Mouse (Mus musculus) lung, embryonic 16.5 days (tissue): ENCODE measurements at regions not wholly inside any gene's neighbourhood (a gene's known extent, or its start where the extent isn't known, plus 50 kb on each side); places are given as distances from the start of the nearest gene placed in this dataset.

Source experiments
- ATAC-seq: fragments of 200-750 bp; cut with Nextera tagmentation; 2 replicates; pipeline ENCODE4 v1.8.0; 2017; ENCODE audit warnings: low read depth, mild to moderate bottlenecking, moderate library complexity
- H3K27ac ChIP-seq: fragments of 300-500 bp; sonication (generic); 2 replicates; pipeline ENCODE4 v1.5.1; 2014; ENCODE audit warnings: mild to moderate bottlenecking, control low read depth, low read length
- H3K27me3 ChIP-seq: fragments of 300-500 bp; sonication (generic); 2 replicates; pipeline ENCODE4 v1.6.1; 2014; ENCODE audit warnings: low read depth, low read length, mixed read lengths; ENCODE audit not compliant: control insufficient read depth, insufficient read depth
- H3K36me3 ChIP-seq: fragments of 300-500 bp; sonication (generic); 2 replicates; pipeline ENCODE4 v1.6.1; 2014; ENCODE audit warnings: low read length; ENCODE audit not compliant: control insufficient read depth, insufficient read depth
- H3K4me1 ChIP-seq: fragments of 300-500 bp; sonication (generic); replicated peaks from 2 replicates; pipeline ENCODE4 v1.6.1; 2014; ENCODE audit warnings: low read length, mixed read lengths; ENCODE audit not compliant: control insufficient read depth, insufficient read depth
- H3K4me2 ChIP-seq: fragments of 300-500 bp; sonication (generic); 2 replicates; pipeline ENCODE4 v1.6.1; 2014; ENCODE audit warnings: low read depth, low read length, control low read depth
- H3K4me3 ChIP-seq: fragments of 300-500 bp; sonication (generic); 2 replicates; pipeline ENCODE4 v1.5.1; 2014; ENCODE audit warnings: mild to moderate bottlenecking, low read length, control low read depth
- H3K9ac ChIP-seq: fragments of 300-500 bp; sonication (generic); 2 replicates; pipeline ENCODE4 v1.6.1; 2014; ENCODE audit warnings: low read length, control low read depth
- H3K9me3 ChIP-seq: fragments of 300-500 bp; sonication (generic); 2 replicates; pipeline ENCODE4 v1.6.1; 2016; ENCODE audit warnings: low read length; ENCODE audit not compliant: control insufficient read depth
- WGBS: fragments of 180-500 bp; shearing (Covaris S2); extraction: QIAGEN DNeasy Blood & Tissue Kit; methylation state at CpG from one replicate; pipeline ENCODE4 v1.1.7; 2014; 5-methylcytosine and 5-hydroxymethylcytosine counted together

DNA sequence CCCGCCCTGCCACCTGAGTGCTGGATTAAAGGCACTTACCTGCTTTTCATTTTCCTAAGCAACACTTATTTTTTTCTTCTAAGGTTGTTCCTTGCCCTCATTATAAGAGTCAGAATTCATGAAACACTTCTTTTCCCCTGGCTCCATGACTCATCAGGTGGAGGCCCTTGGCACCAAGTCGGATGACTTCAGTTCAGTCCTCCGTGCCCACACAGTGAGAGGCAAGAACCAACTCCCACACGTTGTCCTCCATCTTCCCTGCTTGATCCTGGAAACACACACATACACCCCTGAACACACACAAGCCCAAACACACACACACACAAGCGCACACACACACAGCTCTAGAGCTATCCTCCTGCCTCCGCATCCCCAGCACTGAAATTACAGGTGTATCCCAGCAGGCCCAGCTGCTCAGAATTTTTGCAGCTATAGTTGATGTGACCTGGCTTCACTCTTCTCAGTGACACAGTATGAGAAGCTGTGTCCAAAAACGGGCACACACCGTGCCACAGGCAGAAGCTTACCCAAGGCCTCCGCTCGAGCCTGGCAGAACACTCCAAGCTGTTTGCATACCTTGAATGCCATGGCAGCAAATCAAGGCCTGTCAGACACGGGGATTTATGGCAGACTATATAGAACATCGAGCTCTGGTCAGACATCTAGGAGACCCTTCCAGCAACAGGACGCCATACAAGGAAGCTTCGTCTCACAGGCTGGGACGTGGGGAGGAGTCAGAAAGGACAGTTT is 49.7 kb upstream of the Ier3 start:
- no peak overlapping the region for H3K4me3 ChIP-seq
- ATAC-seq = peak; percentile 39; the same call in 1 of the 2 replicates
- H3K4me1 ChIP-seq = peaks cover 12% of the 10 kb centered on the region
- peak overlapping the region; percentile 62 for H3K27ac ChIP-seq
- no peaks in the 10 kb centered on the region for H3K27me3 ChIP-seq
- H3K9me3 ChIP-seq = no peaks in the 10 kb centered on the region
- H3K9ac ChIP-seq = peak overlapping the region; percentile 21; the same call in 1 of the 2 replicates
- WGBS = 59% methylated on average over 15 of the region's 15 CpGs
- H3K4me2 ChIP-seq = no peak overlapping the region
- no peaks in the 10 kb centered on the region for H3K36me3 ChIP-seq
